Mouse (Mus musculus): Measurements from ENCODE around the gene Trarg1.
"Not testable (repeated sequence)": the region's sequence is repeated elsewhere in the genome, so short reads cannot be mapped to it uniquely, and the experiment has no call there.

The Trarg1 gene

GRCm38 (mm10) chr11:76679508-76679907 is at the start of gene Trarg1:
Gene Trarg1 (plus strand): TSS chr11:76679808.
- not testable (repeated sequence) for DNase-seq (ENCODE audit: low spot score)

- DNase-seq (ENCODE audit: low spot score), result no peak
Measured at GRCm38 (mm10) chr11:76630023-76630422, 49.6 kb upstream of the Trarg1 start.

GRCm38 (mm10) chr11:76630487-76630886 is 49.1 kb upstream of the Trarg1 start:
- DNase-seq (ENCODE audit: low spot score), result no peak

GRCm38 (mm10) chr11:76639269-76639985 is 40.2 kb upstream of the Trarg1 start:
- no peak for DNase-seq (ENCODE audit: low spot score)

GRCm38 (mm10) chr11:76640231-76640630 is 39.4 kb upstream of the Trarg1 start:
- DNase-seq (ENCODE audit: low spot score), result no peak

- peak; percentile 84 for DNase-seq (ENCODE audit: low spot score)
Measured at GRCm38 (mm10) chr11:76644257-76644656, 35.4 kb upstream of the Trarg1 start.

GRCm38 (mm10) chr11:76645036-76645435 is 34.6 kb upstream of the Trarg1 start:
- DNase-seq (ENCODE audit: low spot score), result no peak

GRCm38 (mm10) chr11:76645955-76646354 is 33.7 kb upstream of the Trarg1 start:
- DNase-seq (ENCODE audit: low spot score), result peak; percentile 98

- DNase-seq (ENCODE audit: low spot score), result peak; percentile 72
Measured at GRCm38 (mm10) chr11:76647062-76647461, 32.5 kb upstream of the Trarg1 start.

GRCm38 (mm10) chr11:76647500-76647899 is 32.1 kb upstream of the Trarg1 start:
- DNase-seq (ENCODE audit: low spot score), result peak; percentile 90

GRCm38 (mm10) chr11:76650862-76651560 is 28.6 kb upstream of the Trarg1 start:
- DNase-seq (ENCODE audit: low spot score), result no peak

GRCm38 (mm10) chr11:76652838-76653334 is 26.7 kb upstream of the Trarg1 start:
- no peak for DNase-seq (ENCODE audit: low spot score)

- DNase-seq (ENCODE audit: low spot score), result peak; percentile 82
Measured at GRCm38 (mm10) chr11:76655106-76655505, 24.5 kb upstream of the Trarg1 start.

- no peak for DNase-seq (ENCODE audit: low spot score)
Measured at GRCm38 (mm10) chr11:76657450-76657970, 22.1 kb upstream of the Trarg1 start.

- no peak for DNase-seq (ENCODE audit: low spot score)
Measured at GRCm38 (mm10) chr11:76659138-76659930, 20.3 kb upstream of the Trarg1 start.

- DNase-seq (ENCODE audit: low spot score), result no peak
Measured at GRCm38 (mm10) chr11:76661790-76662468, 17.7 kb upstream of the Trarg1 start.

GRCm38 (mm10) chr11:76666002-76666649 is 13.5 kb upstream of the Trarg1 start:
- no peak for DNase-seq (ENCODE audit: low spot score)

- no peak for DNase-seq (ENCODE audit: low spot score)
Measured at GRCm38 (mm10) chr11:76667807-76668206, 11.8 kb upstream of the Trarg1 start.

GRCm38 (mm10) chr11:76671871-76672475 is 7.6 kb upstream of the Trarg1 start, which contains the start of gene Bhlha9:
Gene Bhlha9 (plus strand): TSS chr11:76672470.
- DNase-seq (ENCODE audit: low spot score), result no peak

GRCm38 (mm10) chr11:76672561-76673384 is 6.8 kb upstream of the Trarg1 start:
- no peak for DNase-seq (ENCODE audit: low spot score)

Data from retina, embryonic 14.5 days (tissue).